Mouse (Mus musculus): ENCODE measurements around the gene Mpzl1. TPM values are rescaled to one million over a fixed set of nuclear protein-coding genes. Genes with fewer than 3 reads are reported as not detected.
A peak's percentile ranks its signal among the peaks of the same experiment; 100 is the strongest.

The Mpzl1 gene
- polyA plus RNA-seq, 1 experiment from 2014 or later = 150 TPM

- H3K9me3 ChIP-seq (replicated peaks; ENCODE audit: control insufficient read depth, low read length, poor library complexity, severe bottlenecking) = no peaks in the 10 kb centered on the region
- no peak overlapping the region for H3K9ac ChIP-seq (ENCODE audit: low read depth, low read length)
- 85% methylated on average over 8 of the region's 8 CpGs for WGBS
- H3K4me1 ChIP-seq (ENCODE audit: control insufficient read depth, insufficient read depth, low read length) = peaks cover 24% of the 10 kb centered on the region
- H3K4me3 ChIP-seq (ENCODE audit: low read depth, low read length) = no peak overlapping the region
- H3K36me3 ChIP-seq (ENCODE audit: control insufficient read depth, insufficient read depth, low read length) = no peaks in the 10 kb centered on the region
- no peaks in the 10 kb centered on the region for H3K27me3 ChIP-seq (ENCODE audit: control insufficient read depth, insufficient read depth, low read depth, low read length)
- H3K4me2 ChIP-seq (ENCODE audit: low read length) = no peak overlapping the region
- no peak overlapping the region for H3K27ac ChIP-seq (ENCODE audit: low read length)
- no peak for ATAC-seq
Observed at GRCm38 (mm10) chr1:165631136-165631535, 3.2 kb downstream of the Mpzl1 start.

- Histone ChIP-seq H3K4me2 (ENCODE audit: low read length) (no peak overlapping the region), H3K27me3 (ENCODE audit: control insufficient read depth, insufficient read depth, low read depth, low read length) (no peaks in the 10 kb centered on the region), H3K9me3 (replicated peaks; ENCODE audit: control insufficient read depth, low read length, poor library complexity, severe bottlenecking) (no peaks in the 10 kb centered on the region), H3K9ac (ENCODE audit: low read depth, low read length) (0 out of 2 replicates have a peak overlapping the region, but pooled peaks have one; percentile 0), H3K4me3 (ENCODE audit: low read depth, low read length) (no peak overlapping the region), H3K36me3 (ENCODE audit: control insufficient read depth, insufficient read depth, low read length) (no peaks in the 10 kb centered on the region), H3K4me1 (ENCODE audit: control insufficient read depth, insufficient read depth, low read length) (peaks cover 19% of the 10 kb centered on the region), H3K27ac (ENCODE audit: low read length) (0 out of 2 replicates have a peak overlapping the region, but pooled peaks have one; percentile 8)
- no peak for ATAC-seq
- 33% methylated on average over 8 of the region's 8 CpGs for WGBS
Observed at GRCm38 (mm10) chr1:165629975-165630374, 4.4 kb downstream of the Mpzl1 start.

GRCm38 (mm10) chr1:165628603-165629002 lies 5.7 kb downstream of the Mpzl1 start:
- Histone ChIP-seq H3K4me2 (ENCODE audit: low read length) (no peak overlapping the region), H3K9ac (ENCODE audit: low read depth, low read length) (no peak overlapping the region), H3K9me3 (replicated peaks; ENCODE audit: control insufficient read depth, low read length, poor library complexity, severe bottlenecking) (no peaks in the 10 kb centered on the region), H3K27ac (ENCODE audit: low read length) (no peak overlapping the region), H3K27me3 (ENCODE audit: control insufficient read depth, insufficient read depth, low read depth, low read length) (no peaks in the 10 kb centered on the region), H3K4me3 (ENCODE audit: low read depth, low read length) (no peak overlapping the region), H3K4me1 (ENCODE audit: control insufficient read depth, insufficient read depth, low read length) (peaks cover 18% of the 10 kb centered on the region), H3K36me3 (ENCODE audit: control insufficient read depth, insufficient read depth, low read length) (no peaks in the 10 kb centered on the region)
- 89% methylated on average over 1 of the region's 1 CpGs for WGBS
- no peak for ATAC-seq

DNA sequence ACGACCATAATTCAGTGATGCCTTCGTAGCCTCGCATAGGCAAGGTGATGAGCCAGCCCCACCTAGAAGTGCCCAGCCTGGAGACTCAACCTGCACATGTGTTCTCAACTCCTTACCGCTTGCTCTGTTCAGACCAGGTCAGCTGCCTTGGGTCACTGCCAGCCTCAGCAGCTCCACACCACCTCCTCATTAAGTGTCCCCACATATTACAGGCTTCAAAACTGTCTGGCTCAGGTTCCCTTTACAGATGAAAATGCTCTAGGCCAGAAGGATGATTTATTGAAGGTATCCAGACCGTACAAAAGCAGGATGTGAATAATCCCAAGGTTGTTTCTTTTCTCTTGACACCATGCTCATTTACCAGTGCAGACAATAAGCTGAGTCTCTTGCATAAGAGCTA lies 8.4 kb downstream of the Mpzl1 start:
- Histone ChIP-seq H3K9ac (ENCODE audit: low read depth, low read length) (no peak overlapping the region), H3K4me3 (ENCODE audit: low read depth, low read length) (no peak overlapping the region), H3K4me2 (ENCODE audit: low read length) (no peak overlapping the region), H3K9me3 (replicated peaks; ENCODE audit: control insufficient read depth, low read length, poor library complexity, severe bottlenecking) (no peaks in the 10 kb centered on the region), H3K4me1 (ENCODE audit: control insufficient read depth, insufficient read depth, low read length) (peaks cover 8% of the 10 kb centered on the region), H3K36me3 (ENCODE audit: control insufficient read depth, insufficient read depth, low read length) (no peaks in the 10 kb centered on the region), H3K27ac (ENCODE audit: low read length) (no peak overlapping the region), H3K27me3 (ENCODE audit: control insufficient read depth, insufficient read depth, low read depth, low read length) (no peaks in the 10 kb centered on the region)
- no peak for ATAC-seq
- WGBS = 87% methylated on average over 5 of the region's 5 CpGs

- Histone ChIP-seq H3K9me3 (replicated peaks; ENCODE audit: control insufficient read depth, low read length, poor library complexity, severe bottlenecking) (no peaks in the 10 kb centered on the region), H3K4me3 (ENCODE audit: low read depth, low read length) (no peak overlapping the region), H3K4me1 (ENCODE audit: control insufficient read depth, insufficient read depth, low read length) (peaks cover 6% of the 10 kb centered on the region), H3K9ac (ENCODE audit: low read depth, low read length) (no peak overlapping the region), H3K27ac (ENCODE audit: low read length) (no peak overlapping the region), H3K4me2 (ENCODE audit: low read length) (no peak overlapping the region), H3K27me3 (ENCODE audit: control insufficient read depth, insufficient read depth, low read depth, low read length) (no peaks in the 10 kb centered on the region), H3K36me3 (ENCODE audit: control insufficient read depth, insufficient read depth, low read length) (no peaks in the 10 kb centered on the region)
- ATAC-seq = no peak
- WGBS = 93% methylated on average over 5 of the region's 5 CpGs
Observed at GRCm38 (mm10) chr1:165625058-165625457, 9.3 kb downstream of the Mpzl1 start.

GRCm38 (mm10) chr1:165618201-165618624 lies 16.1 kb downstream of the Mpzl1 start:
- Histone ChIP-seq H3K27ac (ENCODE audit: low read length) (peak overlapping the region; percentile 15; the same call in 1 of the 2 replicates), H3K9me3 (replicated peaks; ENCODE audit: control insufficient read depth, low read length, poor library complexity, severe bottlenecking) (no peaks in the 10 kb centered on the region; the same call in 1 of the 2 replicates), H3K4me2 (ENCODE audit: low read length) (no peak overlapping the region), H3K4me1 (ENCODE audit: control insufficient read depth, insufficient read depth, low read length) (peaks cover 15% of the 10 kb centered on the region), H3K9ac (ENCODE audit: low read depth, low read length) (no peak overlapping the region), H3K4me3 (ENCODE audit: low read depth, low read length) (no peak overlapping the region), H3K27me3 (ENCODE audit: control insufficient read depth, insufficient read depth, low read depth, low read length) (no peaks in the 10 kb centered on the region), H3K36me3 (ENCODE audit: control insufficient read depth, insufficient read depth, low read length) (peaks cover 5% of the 10 kb centered on the region)
- ATAC-seq = no peak
- WGBS = 44% methylated on average over 9 of the region's 9 CpGs

- H3K4me1 ChIP-seq (ENCODE audit: control insufficient read depth, insufficient read depth, low read length) = peaks cover 15% of the 10 kb centered on the region
- H3K9me3 ChIP-seq (replicated peaks; ENCODE audit: control insufficient read depth, low read length, poor library complexity, severe bottlenecking) = no peaks in the 10 kb centered on the region; the same call in 1 of the 2 replicates
- WGBS = 10% methylated on average over 15 of the region's 15 CpGs
- H3K27me3 ChIP-seq (ENCODE audit: control insufficient read depth, insufficient read depth, low read depth, low read length) = no peaks in the 10 kb centered on the region
- H3K9ac ChIP-seq (ENCODE audit: low read depth, low read length) = no peak overlapping the region
- no peak overlapping the region for H3K4me3 ChIP-seq (ENCODE audit: low read depth, low read length)
- H3K27ac ChIP-seq (ENCODE audit: low read length) = peak overlapping the region; percentile 50
- peaks cover 5% of the 10 kb centered on the region for H3K36me3 ChIP-seq (ENCODE audit: control insufficient read depth, insufficient read depth, low read length)
- H3K4me2 ChIP-seq (ENCODE audit: low read length) = peak overlapping the region; percentile 8; the same call in 1 of the 2 replicates
- peak; percentile 39 for ATAC-seq
Observed at GRCm38 (mm10) chr1:165617166-165617891, 17.0 kb downstream of the Mpzl1 start.

DNA sequence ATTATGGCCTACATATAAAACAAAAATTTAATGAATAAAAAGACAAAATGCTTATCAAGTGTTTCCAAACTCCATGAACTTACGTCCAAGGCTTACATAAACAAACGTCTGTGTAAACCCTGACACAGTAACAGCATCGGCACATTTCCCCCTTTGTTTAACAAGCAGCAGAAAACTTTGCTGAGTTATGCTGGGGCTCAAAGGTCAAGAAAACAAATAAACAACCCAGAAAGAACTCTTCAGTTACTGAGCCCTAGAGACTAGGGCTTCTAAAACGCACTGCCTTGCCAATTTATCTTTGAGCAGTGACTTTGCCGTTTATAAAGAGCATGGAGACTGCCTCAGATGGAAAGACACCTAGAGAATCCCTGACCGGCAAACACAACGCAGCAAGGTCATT lies 17.7 kb downstream of the Mpzl1 start:
- Histone ChIP-seq H3K9me3 (replicated peaks; ENCODE audit: control insufficient read depth, low read length, poor library complexity, severe bottlenecking) (no peaks in the 10 kb centered on the region; the same call in 1 of the 2 replicates), H3K4me3 (ENCODE audit: low read depth, low read length) (no peak overlapping the region), H3K4me2 (ENCODE audit: low read length) (peak overlapping the region; percentile 8; the same call in 1 of the 2 replicates), H3K27me3 (ENCODE audit: control insufficient read depth, insufficient read depth, low read depth, low read length) (no peaks in the 10 kb centered on the region), H3K4me1 (ENCODE audit: control insufficient read depth, insufficient read depth, low read length) (peaks cover 15% of the 10 kb centered on the region), H3K36me3 (ENCODE audit: control insufficient read depth, insufficient read depth, low read length) (peaks cover 5% of the 10 kb centered on the region), H3K27ac (ENCODE audit: low read length) (peak overlapping the region; percentile 50), H3K9ac (ENCODE audit: low read depth, low read length) (no peak overlapping the region)
- no peak for ATAC-seq
- WGBS = 34% methylated on average over 7 of the region's 7 CpGs

- over 99% methylated on average over 3 of the region's 3 CpGs for WGBS
Observed at GRCm38 (mm10) chr1:165614793-165615192, 19.5 kb downstream of the Mpzl1 start.

More at GRCm38 (mm10) chr1:165614793-165615192, 19.5 kb downstream of the Mpzl1 start:
- H3K27me3 ChIP-seq (ENCODE audit: control insufficient read depth, insufficient read depth, low read depth, low read length) = no peaks in the 10 kb centered on the region
- peaks cover 5% of the 10 kb centered on the region for H3K36me3 ChIP-seq (ENCODE audit: control insufficient read depth, insufficient read depth, low read length)
- H3K9ac ChIP-seq (ENCODE audit: low read depth, low read length) = no peak overlapping the region
- H3K4me1 ChIP-seq (ENCODE audit: control insufficient read depth, insufficient read depth, low read length) = peaks cover 27% of the 10 kb centered on the region
- H3K4me2 ChIP-seq (ENCODE audit: low read length) = no peak overlapping the region
- no peaks in the 10 kb centered on the region; the same call in 1 of the 2 replicates for H3K9me3 ChIP-seq (replicated peaks; ENCODE audit: control insufficient read depth, low read length, poor library complexity, severe bottlenecking)
- H3K4me3 ChIP-seq (ENCODE audit: low read depth, low read length) = no peak overlapping the region
- H3K27ac ChIP-seq (ENCODE audit: low read length) = no peak overlapping the region
- no peak for ATAC-seq

Measured in midbrain, embryonic 16.5 days (tissue).